Mouse (Mus musculus): ENCODE data around the gene Atg10. TPM values are rescaled to one million over a fixed set of nuclear protein-coding genes. Genes with fewer than 3 reads are reported as not detected.
A peak's percentile ranks its signal among the peaks of the same experiment; 100 is the strongest.

Atg10 gene
- polyA plus RNA-seq, 1 experiment from 2014 or later = 16.8 TPM

DNA sequence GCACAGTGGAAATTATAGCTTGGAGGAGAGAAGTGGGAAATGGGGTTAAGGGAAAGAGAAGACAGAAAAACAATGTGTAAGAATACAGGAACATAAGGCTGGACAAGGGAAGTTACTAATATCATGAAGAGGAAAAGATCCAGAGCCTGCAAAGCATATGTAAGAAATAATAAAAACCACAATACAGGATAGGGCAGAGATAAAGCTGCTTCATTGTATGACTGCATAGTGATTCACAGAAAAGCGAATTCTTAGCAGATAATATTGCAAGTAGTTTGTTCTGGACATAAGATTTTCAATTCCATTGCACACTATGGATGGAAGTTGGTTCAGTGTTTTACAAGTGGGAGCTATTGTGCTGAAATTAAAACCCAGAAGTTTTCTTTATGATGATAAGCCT is 242.0 kb downstream of the Atg10 start:
- 89% methylated on average over 1 of the region's 1 CpGs for WGBS
- Histone ChIP-seq H3K9ac (ENCODE audit: low read depth, low read length) (no peak overlapping the region), H3K4me3 (ENCODE audit: low read length) (no peak overlapping the region), H3K4me2 (ENCODE audit: low read depth, low read length) (no peak overlapping the region), H3K27me3 (replicated peaks; ENCODE audit: control insufficient read depth, insufficient read depth, low read length) (no peaks in the 10 kb centered on the region), H3K36me3 (ENCODE audit: control insufficient read depth, insufficient read depth, low read length) (no peaks in the 10 kb centered on the region), H3K4me1 (ENCODE audit: control insufficient read depth, insufficient read depth, low read length) (no peaks in the 10 kb centered on the region), H3K27ac (ENCODE audit: low read length) (no peak overlapping the region), H3K9me3 (ENCODE audit: control insufficient read depth, low read length) (no peaks in the 10 kb centered on the region)
- ATAC-seq = no peak

DNA sequence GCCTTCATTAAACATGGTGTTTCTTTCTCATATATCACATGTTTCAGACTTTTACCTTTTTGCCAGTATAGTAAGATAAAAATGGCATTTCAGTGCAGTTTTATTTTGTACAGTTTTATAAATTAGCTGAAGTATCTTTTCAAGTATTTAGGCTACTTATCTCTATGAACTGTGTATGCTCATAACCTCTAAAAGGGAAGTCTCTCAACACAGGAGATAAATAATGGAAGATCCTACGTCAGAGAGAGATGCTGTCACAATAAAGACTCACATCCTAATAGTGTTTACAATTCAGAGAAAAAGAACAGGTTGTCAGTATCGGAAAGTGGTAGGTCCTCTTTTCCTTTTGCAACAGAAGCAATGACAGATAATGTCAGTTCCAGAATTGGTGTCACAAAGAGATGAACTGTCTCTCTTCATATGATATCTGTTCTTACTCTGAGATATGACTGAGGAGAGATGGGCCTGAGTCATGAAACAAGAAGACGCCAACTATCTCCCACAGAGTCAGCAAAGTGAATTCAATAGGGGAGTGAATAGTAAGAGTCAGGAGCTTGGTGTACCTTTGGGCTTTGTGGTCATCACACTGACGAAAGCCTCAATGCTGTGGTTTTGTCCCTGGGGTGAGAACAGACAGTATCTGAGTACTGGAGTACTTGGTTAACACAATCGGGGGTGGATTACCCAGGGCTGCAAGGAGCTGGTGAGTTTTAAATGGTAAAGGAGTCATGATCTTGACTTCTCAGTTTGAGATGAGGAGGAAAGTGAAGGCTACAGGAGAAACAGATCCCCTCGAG is 242.7 kb downstream of the Atg10 start:
- Histone ChIP-seq H3K27ac (ENCODE audit: low read length) (no peak overlapping the region), H3K27me3 (replicated peaks; ENCODE audit: control insufficient read depth, insufficient read depth, low read length) (no peaks in the 10 kb centered on the region), H3K9ac (ENCODE audit: low read depth, low read length) (no peak overlapping the region), H3K36me3 (ENCODE audit: control insufficient read depth, insufficient read depth, low read length) (no peaks in the 10 kb centered on the region), H3K9me3 (ENCODE audit: control insufficient read depth, low read length) (no peaks in the 10 kb centered on the region), H3K4me2 (ENCODE audit: low read depth, low read length) (no peak overlapping the region), H3K4me1 (ENCODE audit: control insufficient read depth, insufficient read depth, low read length) (no peaks in the 10 kb centered on the region), H3K4me3 (ENCODE audit: low read length) (no peak overlapping the region)
- ATAC-seq = no peak
- 83% methylated on average over 6 of the region's 6 CpGs for WGBS

DNA sequence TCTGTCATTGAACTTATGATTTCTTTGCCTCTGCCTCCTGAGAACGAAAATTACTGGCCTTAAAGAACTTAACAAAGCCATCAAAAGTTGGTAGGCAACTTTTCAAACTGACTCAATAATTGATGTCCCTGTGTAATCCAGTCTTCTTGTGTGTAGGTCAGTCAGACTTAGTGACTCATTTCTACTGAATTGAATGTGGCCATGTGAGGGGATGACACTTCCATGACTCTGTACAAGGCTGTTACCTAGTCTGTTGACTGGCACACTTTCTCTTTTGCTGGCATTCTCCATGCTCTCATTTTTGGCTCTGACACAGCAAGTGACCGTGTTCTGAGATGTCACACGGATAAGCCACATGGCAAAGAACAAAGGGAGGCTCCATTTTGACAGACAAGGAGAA is 246.7 kb downstream of the Atg10 start:
- H3K4me1 ChIP-seq (ENCODE audit: control insufficient read depth, insufficient read depth, low read length) = no peaks in the 10 kb centered on the region
- H3K4me3 ChIP-seq (ENCODE audit: low read length) = no peak overlapping the region
- H3K4me2 ChIP-seq (ENCODE audit: low read depth, low read length) = no peak overlapping the region
- no peak overlapping the region for H3K27ac ChIP-seq (ENCODE audit: low read length)
- H3K9me3 ChIP-seq (ENCODE audit: control insufficient read depth, low read length) = no peaks in the 10 kb centered on the region
- no peak for ATAC-seq
- no peaks in the 10 kb centered on the region for H3K36me3 ChIP-seq (ENCODE audit: control insufficient read depth, insufficient read depth, low read length)
- H3K27me3 ChIP-seq (replicated peaks; ENCODE audit: control insufficient read depth, insufficient read depth, low read length) = no peaks in the 10 kb centered on the region
- H3K9ac ChIP-seq (ENCODE audit: low read depth, low read length) = no peak overlapping the region
- 86% methylated on average over 3 of the region's 3 CpGs for WGBS

DNA sequence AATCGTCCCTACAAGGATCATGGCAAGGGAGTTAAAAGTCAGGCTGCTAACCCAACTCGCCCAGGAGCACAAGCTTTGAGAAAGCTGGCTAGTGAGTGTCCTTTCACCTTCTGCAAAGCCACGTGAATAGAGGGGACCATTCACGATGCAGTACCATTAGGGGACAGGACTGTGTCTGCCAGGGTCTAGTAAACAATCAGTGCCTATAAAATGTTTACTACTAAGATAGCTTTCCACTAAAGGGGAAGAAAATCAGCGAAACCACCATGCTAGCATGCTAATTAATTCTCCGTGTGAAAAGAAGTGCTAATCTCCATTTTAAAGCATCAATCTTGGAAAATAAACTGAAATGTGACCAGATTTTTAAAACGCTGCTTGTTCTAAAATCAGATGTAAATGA is 250.4 kb downstream of the Atg10 start:
- no peaks in the 10 kb centered on the region for H3K36me3 ChIP-seq (ENCODE audit: control insufficient read depth, insufficient read depth, low read length)
- H3K9me3 ChIP-seq (ENCODE audit: control insufficient read depth, low read length) = no peaks in the 10 kb centered on the region
- 54% methylated on average over 7 of the region's 7 CpGs for WGBS
- H3K27ac ChIP-seq (ENCODE audit: low read length) = no peak overlapping the region
- H3K4me1 ChIP-seq (ENCODE audit: control insufficient read depth, insufficient read depth, low read length) = no peaks in the 10 kb centered on the region
- H3K4me3 ChIP-seq (ENCODE audit: low read length) = no peak overlapping the region
- ATAC-seq = no peak
- H3K9ac ChIP-seq (ENCODE audit: low read depth, low read length) = no peak overlapping the region
- no peaks in the 10 kb centered on the region for H3K27me3 ChIP-seq (replicated peaks; ENCODE audit: control insufficient read depth, insufficient read depth, low read length)
- H3K4me2 ChIP-seq (ENCODE audit: low read depth, low read length) = no peak overlapping the region

DNA sequence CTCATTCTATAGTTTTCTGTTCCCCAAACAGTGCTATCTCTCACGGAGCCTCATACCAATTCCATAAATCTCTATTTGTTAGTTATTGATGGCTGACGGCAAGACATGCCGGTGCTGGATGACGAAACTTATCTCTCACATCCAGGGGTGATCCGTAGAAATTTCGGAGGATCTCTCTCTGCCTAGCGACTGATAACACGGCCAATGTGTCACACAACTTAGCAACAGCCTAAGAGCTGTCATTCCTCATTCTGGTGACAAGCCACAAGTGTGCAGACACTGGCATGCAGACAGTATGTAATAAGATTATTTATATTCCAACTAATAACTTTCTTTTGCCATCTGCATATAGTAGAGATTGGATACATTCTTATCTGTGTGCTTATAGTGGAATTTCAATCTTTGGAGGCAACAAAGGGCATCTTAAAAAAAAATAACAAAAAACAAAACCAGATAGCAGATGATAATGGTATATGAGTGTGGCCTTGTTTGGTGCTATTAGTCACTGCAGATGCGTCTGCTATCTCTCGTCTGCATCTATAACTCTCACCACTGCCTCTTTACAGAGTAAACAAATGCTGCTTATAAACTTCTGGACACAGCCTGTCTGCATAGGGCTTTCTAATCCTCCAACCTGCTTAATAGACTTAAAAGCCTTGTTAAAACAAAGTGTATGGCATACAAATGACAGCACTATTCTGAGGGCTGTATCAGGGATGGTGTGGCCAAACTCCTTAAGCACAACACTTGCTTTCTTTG is 253.3 kb downstream of the Atg10 start:
- Histone ChIP-seq H3K4me1 (ENCODE audit: control insufficient read depth, insufficient read depth, low read length) (no peaks in the 10 kb centered on the region), H3K27me3 (replicated peaks; ENCODE audit: control insufficient read depth, insufficient read depth, low read length) (no peaks in the 10 kb centered on the region), H3K4me3 (ENCODE audit: low read length) (no peak overlapping the region), H3K4me2 (ENCODE audit: low read depth, low read length) (no peak overlapping the region), H3K9ac (ENCODE audit: low read depth, low read length) (no peak overlapping the region), H3K36me3 (ENCODE audit: control insufficient read depth, insufficient read depth, low read length) (no peaks in the 10 kb centered on the region), H3K9me3 (ENCODE audit: control insufficient read depth, low read length) (no peaks in the 10 kb centered on the region), H3K27ac (ENCODE audit: low read length) (no peak overlapping the region)
- WGBS = 62% methylated on average over 10 of the region's 10 CpGs
- no peak for ATAC-seq

DNA sequence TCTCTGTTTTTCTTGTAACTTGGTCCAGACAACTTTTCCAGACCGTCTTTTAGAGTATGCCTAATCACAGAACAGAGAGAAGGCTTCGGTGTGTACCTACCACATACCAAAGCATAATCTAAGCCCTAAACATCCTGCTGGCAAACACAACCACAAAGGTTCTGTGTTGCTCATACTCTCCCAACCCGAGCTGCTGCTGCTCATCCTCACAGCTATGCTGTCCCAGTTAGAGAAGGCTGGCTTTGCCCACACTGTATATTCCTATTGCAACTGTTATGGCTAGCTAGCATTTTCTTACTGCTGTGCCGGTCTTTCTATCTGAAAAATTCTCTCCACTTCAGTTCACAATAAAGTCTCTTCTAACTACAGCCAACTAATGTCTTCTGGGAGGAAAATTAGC is 254.8 kb downstream of the Atg10 start:
- Histone ChIP-seq H3K36me3 (ENCODE audit: control insufficient read depth, insufficient read depth, low read length) (no peaks in the 10 kb centered on the region), H3K4me1 (ENCODE audit: control insufficient read depth, insufficient read depth, low read length) (no peaks in the 10 kb centered on the region), H3K4me2 (ENCODE audit: low read depth, low read length) (no peak overlapping the region), H3K27me3 (replicated peaks; ENCODE audit: control insufficient read depth, insufficient read depth, low read length) (no peaks in the 10 kb centered on the region), H3K9ac (ENCODE audit: low read depth, low read length) (no peak overlapping the region), H3K27ac (ENCODE audit: low read length) (no peak overlapping the region), H3K9me3 (ENCODE audit: control insufficient read depth, low read length) (no peaks in the 10 kb centered on the region), H3K4me3 (ENCODE audit: low read length) (no peak overlapping the region)
- 68% methylated on average over 4 of the region's 4 CpGs for WGBS
- no peak for ATAC-seq

DNA sequence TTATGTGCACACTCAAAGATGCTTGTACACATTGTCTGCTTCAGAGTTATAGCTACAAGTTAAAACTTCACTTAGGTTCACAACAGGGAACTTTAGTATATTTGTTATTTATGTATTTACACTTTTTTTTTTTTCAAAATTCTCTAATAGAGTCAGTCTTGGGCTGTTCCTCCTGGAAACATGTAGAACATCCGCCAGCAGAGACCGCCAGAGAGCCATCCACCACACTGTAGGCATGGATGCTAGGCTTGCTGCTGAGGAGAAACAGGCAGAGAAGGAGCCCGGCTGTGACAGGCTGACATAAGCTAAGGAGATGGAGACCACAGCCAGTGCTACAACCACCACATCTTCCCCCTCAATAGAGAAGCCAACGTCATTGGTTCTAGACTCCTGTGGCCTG is 256.3 kb downstream of the Atg10 start:
- Histone ChIP-seq H3K36me3 (ENCODE audit: control insufficient read depth, insufficient read depth, low read length) (no peaks in the 10 kb centered on the region), H3K4me3 (ENCODE audit: low read length) (no peak overlapping the region), H3K4me2 (ENCODE audit: low read depth, low read length) (no peak overlapping the region), H3K9ac (ENCODE audit: low read depth, low read length) (no peak overlapping the region), H3K27ac (ENCODE audit: low read length) (no peak overlapping the region), H3K9me3 (ENCODE audit: control insufficient read depth, low read length) (no peaks in the 10 kb centered on the region), H3K27me3 (replicated peaks; ENCODE audit: control insufficient read depth, insufficient read depth, low read length) (no peaks in the 10 kb centered on the region), H3K4me1 (ENCODE audit: control insufficient read depth, insufficient read depth, low read length) (no peaks in the 10 kb centered on the region)
- ATAC-seq = peak; percentile 84
- 6% methylated on average over 4 of the region's 4 CpGs for WGBS

DNA sequence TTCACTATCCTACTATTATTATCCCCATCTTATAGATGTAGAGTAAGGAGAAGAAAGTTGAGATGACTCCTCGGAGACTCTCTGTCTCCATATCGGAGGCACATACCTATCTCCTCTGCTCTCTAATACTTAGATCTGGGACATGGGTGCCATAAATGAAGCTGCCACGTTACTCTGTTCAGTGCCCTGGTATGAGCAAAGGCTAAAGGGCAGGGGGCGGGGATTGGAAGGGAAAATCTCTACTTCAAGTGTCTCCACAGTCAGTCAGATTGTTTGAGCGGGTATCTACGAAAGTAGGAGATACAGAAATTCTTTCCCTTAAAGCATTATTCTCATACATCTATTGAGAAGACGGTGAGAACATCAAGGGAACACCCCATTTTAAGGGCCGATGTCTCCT is 257.8 kb downstream of the Atg10 start:
- H3K27me3 ChIP-seq (replicated peaks; ENCODE audit: control insufficient read depth, insufficient read depth, low read length) = no peaks in the 10 kb centered on the region

DNA sequence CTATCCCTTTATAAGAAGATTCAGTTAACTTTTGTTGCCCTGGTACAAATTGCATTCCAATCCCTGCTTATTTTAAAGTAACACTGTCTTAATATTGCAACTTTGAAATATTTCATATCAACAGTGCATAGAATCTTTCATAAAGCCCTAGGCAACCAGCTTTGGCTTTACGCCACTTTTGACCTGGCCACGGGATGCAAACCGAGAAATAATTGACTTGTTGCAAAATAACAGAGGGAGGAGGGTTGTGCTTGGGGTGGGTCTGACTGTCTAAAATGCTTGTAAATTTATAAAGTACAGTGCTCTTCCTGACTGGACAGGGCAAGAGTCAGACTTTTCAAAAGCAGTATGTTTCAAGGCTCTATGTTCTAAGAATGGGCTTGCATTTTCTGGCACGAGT is 259.3 kb downstream of the Atg10 start:
- 77% methylated on average over 4 of the region's 4 CpGs for WGBS
- Histone ChIP-seq H3K4me2 (ENCODE audit: low read depth, low read length) (no peak overlapping the region), H3K27ac (ENCODE audit: low read length) (no peak overlapping the region), H3K4me1 (ENCODE audit: control insufficient read depth, insufficient read depth, low read length) (no peaks in the 10 kb centered on the region), H3K4me3 (ENCODE audit: low read length) (no peak overlapping the region), H3K36me3 (ENCODE audit: control insufficient read depth, insufficient read depth, low read length) (no peaks in the 10 kb centered on the region), H3K9ac (ENCODE audit: low read depth, low read length) (no peak overlapping the region), H3K9me3 (ENCODE audit: control insufficient read depth, low read length) (no peaks in the 10 kb centered on the region), H3K27me3 (replicated peaks; ENCODE audit: control insufficient read depth, insufficient read depth, low read length) (no peaks in the 10 kb centered on the region)
- no peak for ATAC-seq

More for the DNA sequence above, 257.8 kb downstream of the Atg10 start:
- Histone ChIP-seq H3K9me3 (ENCODE audit: control insufficient read depth, low read length) (no peaks in the 10 kb centered on the region), H3K4me3 (ENCODE audit: low read length) (no peak overlapping the region), H3K36me3 (ENCODE audit: control insufficient read depth, insufficient read depth, low read length) (no peaks in the 10 kb centered on the region), H3K9ac (ENCODE audit: low read depth, low read length) (no peak overlapping the region), H3K4me2 (ENCODE audit: low read depth, low read length) (no peak overlapping the region), H3K4me1 (ENCODE audit: control insufficient read depth, insufficient read depth, low read length) (no peaks in the 10 kb centered on the region), H3K27ac (ENCODE audit: low read length) (no peak overlapping the region)
- no peak for ATAC-seq
- 71% methylated on average over 8 of the region's 8 CpGs for WGBS

Measured in intestine, embryonic 16.5 days (tissue).